Mouse (Mus musculus): ENCODE results near the gene Rptor. TPM values are rescaled to one million over a fixed set of nuclear protein-coding genes. Genes with fewer than 3 reads are reported as not detected.

Rptor gene
- polyA plus RNA-seq, 1 experiment from 2014 or later, result 13.2 TPM

GRCm38 (mm10) chr11:119680735-119681134 is 78.0 kb downstream of the Rptor start:
- ATAC-seq (replicated peaks; ENCODE audit: low FRiP score) (no peak), DNase-seq (ENCODE audit: low spot score) (no peak)
- Histone ChIP-seq H3K27ac (ENCODE audit: low read depth, low read length) (no peak overlapping the region), H3K4me3 (ENCODE audit: low read depth, low read length) (no peak overlapping the region), H3K9me3 (ENCODE audit: control insufficient read depth, low read length) (no peaks in the 10 kb centered on the region), H3K4me1 (replicated peaks; ENCODE audit: control insufficient read depth, insufficient read depth, low read length) (peaks cover 19% of the 10 kb centered on the region), H3K4me2 (no peak overlapping the region), H3K9ac (ENCODE audit: low read depth, low read length) (no peak overlapping the region), H3K27me3 (replicated peaks; ENCODE audit: control insufficient read depth, insufficient read depth, low read length) (no peaks in the 10 kb centered on the region), H3K36me3 (ENCODE audit: control insufficient read depth, insufficient read depth, low read length) (no peaks in the 10 kb centered on the region)
- WGBS, result 61% methylated on average over 2 of the region's 2 CpGs

- WGBS, result 66% methylated on average over 2 of the region's 2 CpGs
- Histone ChIP-seq H3K36me3 (ENCODE audit: control insufficient read depth, insufficient read depth, low read length) (no peaks in the 10 kb centered on the region), H3K27me3 (replicated peaks; ENCODE audit: control insufficient read depth, insufficient read depth, low read length) (no peaks in the 10 kb centered on the region), H3K9ac (ENCODE audit: low read depth, low read length) (no peak overlapping the region), H3K9me3 (ENCODE audit: control insufficient read depth, low read length) (no peaks in the 10 kb centered on the region), H3K27ac (ENCODE audit: low read depth, low read length) (no peak overlapping the region), H3K4me3 (ENCODE audit: low read depth, low read length) (no peak overlapping the region), H3K4me2 (no peak overlapping the region), H3K4me1 (replicated peaks; ENCODE audit: control insufficient read depth, insufficient read depth, low read length) (peaks cover 16% of the 10 kb centered on the region)
- no peak for DNase-seq (ENCODE audit: low spot score)
- ATAC-seq (replicated peaks; ENCODE audit: low FRiP score), result no peak
Observed at GRCm38 (mm10) chr11:119682285-119682684, 79.6 kb downstream of the Rptor start.

- Histone ChIP-seq H3K9ac (ENCODE audit: low read depth, low read length) (no peak overlapping the region), H3K9me3 (ENCODE audit: control insufficient read depth, low read length) (no peaks in the 10 kb centered on the region)
- no peak for DNase-seq (ENCODE audit: low spot score)
Observed at GRCm38 (mm10) chr11:119683796-119684195, 81.1 kb downstream of the Rptor start.

GRCm38 (mm10) chr11:119685477-119685876 is 82.8 kb downstream of the Rptor start:
- Histone ChIP-seq H3K4me2 (no peak overlapping the region), H3K9me3 (ENCODE audit: control insufficient read depth, low read length) (no peaks in the 10 kb centered on the region), H3K4me1 (replicated peaks; ENCODE audit: control insufficient read depth, insufficient read depth, low read length) (peaks cover 16% of the 10 kb centered on the region), H3K27me3 (replicated peaks; ENCODE audit: control insufficient read depth, insufficient read depth, low read length) (no peaks in the 10 kb centered on the region), H3K9ac (ENCODE audit: low read depth, low read length) (no peak overlapping the region), H3K36me3 (ENCODE audit: control insufficient read depth, insufficient read depth, low read length) (no peaks in the 10 kb centered on the region), H3K4me3 (ENCODE audit: low read depth, low read length) (no peak overlapping the region), H3K27ac (ENCODE audit: low read depth, low read length) (no peak overlapping the region)
- ATAC-seq (replicated peaks; ENCODE audit: low FRiP score), result no peak
- 61% methylated on average over 5 of the region's 5 CpGs for WGBS
- DNase-seq (ENCODE audit: low spot score), result no peak

More at GRCm38 (mm10) chr11:119683796-119684195, 81.1 kb downstream of the Rptor start:
- H3K36me3 ChIP-seq (ENCODE audit: control insufficient read depth, insufficient read depth, low read length), result no peaks in the 10 kb centered on the region
- WGBS, result 53% methylated on average over 2 of the region's 2 CpGs
- no peak for ATAC-seq (replicated peaks; ENCODE audit: low FRiP score)
- no peak overlapping the region for H3K4me2 ChIP-seq
- no peak overlapping the region for H3K4me3 ChIP-seq (ENCODE audit: low read depth, low read length)
- H3K27ac ChIP-seq (ENCODE audit: low read depth, low read length), result no peak overlapping the region
- peaks cover 16% of the 10 kb centered on the region for H3K4me1 ChIP-seq (replicated peaks; ENCODE audit: control insufficient read depth, insufficient read depth, low read length)
- no peaks in the 10 kb centered on the region for H3K27me3 ChIP-seq (replicated peaks; ENCODE audit: control insufficient read depth, insufficient read depth, low read length)

- DNase-seq (ENCODE audit: low spot score) (no peak), ATAC-seq (replicated peaks; ENCODE audit: low FRiP score) (no peak)
- H3K27me3 ChIP-seq (replicated peaks; ENCODE audit: control insufficient read depth, insufficient read depth, low read length), result no peaks in the 10 kb centered on the region
- peaks cover 16% of the 10 kb centered on the region for H3K4me1 ChIP-seq (replicated peaks; ENCODE audit: control insufficient read depth, insufficient read depth, low read length)
- WGBS, result 73% methylated on average over 2 of the region's 2 CpGs
- no peak overlapping the region for H3K9ac ChIP-seq (ENCODE audit: low read depth, low read length)
- H3K27ac ChIP-seq (ENCODE audit: low read depth, low read length), result no peak overlapping the region
- no peaks in the 10 kb centered on the region for H3K9me3 ChIP-seq (ENCODE audit: control insufficient read depth, low read length)
- no peak overlapping the region for H3K4me3 ChIP-seq (ENCODE audit: low read depth, low read length)
- no peak overlapping the region for H3K4me2 ChIP-seq
- H3K36me3 ChIP-seq (ENCODE audit: control insufficient read depth, insufficient read depth, low read length), result no peaks in the 10 kb centered on the region
Observed at GRCm38 (mm10) chr11:119685910-119686659, 83.4 kb downstream of the Rptor start.

GRCm38 (mm10) chr11:119687316-119687715 is 84.6 kb downstream of the Rptor start:
- no peak overlapping the region for H3K27ac ChIP-seq (ENCODE audit: low read depth, low read length)
- peaks cover 16% of the 10 kb centered on the region for H3K4me1 ChIP-seq (replicated peaks; ENCODE audit: control insufficient read depth, insufficient read depth, low read length)
- H3K36me3 ChIP-seq (ENCODE audit: control insufficient read depth, insufficient read depth, low read length), result no peaks in the 10 kb centered on the region
- no peak overlapping the region for H3K9ac ChIP-seq (ENCODE audit: low read depth, low read length)
- H3K27me3 ChIP-seq (replicated peaks; ENCODE audit: control insufficient read depth, insufficient read depth, low read length), result no peaks in the 10 kb centered on the region
- DNase-seq (ENCODE audit: low spot score) (no peak), ATAC-seq (replicated peaks; ENCODE audit: low FRiP score) (no peak)
- H3K9me3 ChIP-seq (ENCODE audit: control insufficient read depth, low read length), result no peaks in the 10 kb centered on the region
- no peak overlapping the region for H3K4me3 ChIP-seq (ENCODE audit: low read depth, low read length)
- no peak overlapping the region for H3K4me2 ChIP-seq
- WGBS, result 80% methylated on average over 3 of the region's 3 CpGs

- Histone ChIP-seq H3K4me3 (ENCODE audit: low read depth, low read length) (no peak overlapping the region), H3K4me2 (no peak overlapping the region), H3K27ac (ENCODE audit: low read depth, low read length) (no peak overlapping the region), H3K9ac (ENCODE audit: low read depth, low read length) (no peak overlapping the region), H3K9me3 (ENCODE audit: control insufficient read depth, low read length) (no peaks in the 10 kb centered on the region), H3K36me3 (ENCODE audit: control insufficient read depth, insufficient read depth, low read length) (no peaks in the 10 kb centered on the region), H3K27me3 (replicated peaks; ENCODE audit: control insufficient read depth, insufficient read depth, low read length) (no peaks in the 10 kb centered on the region), H3K4me1 (replicated peaks; ENCODE audit: control insufficient read depth, insufficient read depth, low read length) (peaks cover 19% of the 10 kb centered on the region)
- no peak for ATAC-seq (replicated peaks; ENCODE audit: low FRiP score)
- DNase-seq (ENCODE audit: low spot score), result no peak
Observed at GRCm38 (mm10) chr11:119687966-119688365, 85.3 kb downstream of the Rptor start.

GRCm38 (mm10) chr11:119689936-119690335 is 87.2 kb downstream of the Rptor start:
- Histone ChIP-seq H3K9ac (ENCODE audit: low read depth, low read length) (no peak overlapping the region), H3K27ac (ENCODE audit: low read depth, low read length) (no peak overlapping the region), H3K9me3 (ENCODE audit: control insufficient read depth, low read length) (no peaks in the 10 kb centered on the region), H3K4me1 (replicated peaks; ENCODE audit: control insufficient read depth, insufficient read depth, low read length) (peaks cover 13% of the 10 kb centered on the region), H3K36me3 (ENCODE audit: control insufficient read depth, insufficient read depth, low read length) (no peaks in the 10 kb centered on the region), H3K4me3 (ENCODE audit: low read depth, low read length) (no peak overlapping the region), H3K27me3 (replicated peaks; ENCODE audit: control insufficient read depth, insufficient read depth, low read length) (no peaks in the 10 kb centered on the region), H3K4me2 (no peak overlapping the region)
- no peak for ATAC-seq (replicated peaks; ENCODE audit: low FRiP score)
- WGBS, result 83% methylated on average over 3 of the region's 3 CpGs
- no peak for DNase-seq (ENCODE audit: low spot score)

GRCm38 (mm10) chr11:119692196-119692910 is 89.6 kb downstream of the Rptor start:
- no peaks in the 10 kb centered on the region for H3K9me3 ChIP-seq (ENCODE audit: control insufficient read depth, low read length)
- no peaks in the 10 kb centered on the region for H3K36me3 ChIP-seq (ENCODE audit: control insufficient read depth, insufficient read depth, low read length)
- DNase-seq (ENCODE audit: low spot score) (no peak), ATAC-seq (replicated peaks; ENCODE audit: low FRiP score) (no peak)
- no peak overlapping the region for H3K9ac ChIP-seq (ENCODE audit: low read depth, low read length)
- H3K4me3 ChIP-seq (ENCODE audit: low read depth, low read length), result no peak overlapping the region
- no peak overlapping the region for H3K4me2 ChIP-seq
- H3K27ac ChIP-seq (ENCODE audit: low read depth, low read length), result no peak overlapping the region
- H3K27me3 ChIP-seq (replicated peaks; ENCODE audit: control insufficient read depth, insufficient read depth, low read length), result no peaks in the 10 kb centered on the region
- peaks cover 6% of the 10 kb centered on the region; the same call in 1 of the 2 replicates for H3K4me1 ChIP-seq (replicated peaks; ENCODE audit: control insufficient read depth, insufficient read depth, low read length)
- WGBS, result 76% methylated on average over 6 of the region's 6 CpGs

Measured in liver, embryonic 11.5 days (tissue).